Mouse (Mus musculus): ENCODE data around the gene Rpl19. TPM values are rescaled to one million over a fixed set of nuclear protein-coding genes. Genes with fewer than 3 reads are reported as not detected.

Rpl19 gene
- polyA plus RNA-seq, 1 experiment from 2014 or later, result 821 TPM

DNA sequence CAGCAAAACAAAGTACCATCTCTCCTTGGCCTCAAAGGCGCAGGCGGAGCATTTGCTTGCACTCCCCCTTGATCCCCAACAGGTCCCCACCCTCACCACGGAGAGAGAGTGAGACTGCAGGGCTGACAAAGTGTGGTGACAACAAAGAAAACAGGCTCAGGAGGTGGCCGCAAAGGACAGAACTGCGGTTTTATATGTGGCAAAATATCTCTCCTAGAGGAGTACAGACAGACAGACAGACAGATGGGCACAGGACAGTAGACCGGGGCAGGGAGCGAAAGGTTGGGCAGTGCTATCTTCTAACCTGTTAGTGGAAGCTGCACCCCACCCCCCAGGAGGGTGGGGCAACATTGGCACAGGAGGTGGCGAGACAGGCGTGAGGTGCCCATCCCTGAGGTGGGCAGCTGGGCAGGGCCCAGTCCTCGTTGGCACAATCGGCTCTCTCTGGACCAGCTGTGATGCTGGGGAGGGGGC, 25.1 kb upstream of the Rpl19 start:
- no peak for ATAC-seq
- peaks cover 32% of the 10 kb centered on the region for H3K4me1 ChIP-seq
- no peak overlapping the region for H3K27ac ChIP-seq
- H3K36me3 ChIP-seq (ENCODE audit: poor library complexity, severe bottlenecking), result peaks cover 29% of the 10 kb centered on the region
- H3K27me3 ChIP-seq, result peaks cover 15% of the 10 kb centered on the region
- no peak overlapping the region for H3K4me3 ChIP-seq
- no peak overlapping the region for H3K4me2 ChIP-seq
- no peaks in the 10 kb centered on the region for H3K9me3 ChIP-seq (replicated peaks)
- WGBS, result 35% methylated on average over 11 of the region's 11 CpGs
- no peak overlapping the region for H3K9ac ChIP-seq

DNA sequence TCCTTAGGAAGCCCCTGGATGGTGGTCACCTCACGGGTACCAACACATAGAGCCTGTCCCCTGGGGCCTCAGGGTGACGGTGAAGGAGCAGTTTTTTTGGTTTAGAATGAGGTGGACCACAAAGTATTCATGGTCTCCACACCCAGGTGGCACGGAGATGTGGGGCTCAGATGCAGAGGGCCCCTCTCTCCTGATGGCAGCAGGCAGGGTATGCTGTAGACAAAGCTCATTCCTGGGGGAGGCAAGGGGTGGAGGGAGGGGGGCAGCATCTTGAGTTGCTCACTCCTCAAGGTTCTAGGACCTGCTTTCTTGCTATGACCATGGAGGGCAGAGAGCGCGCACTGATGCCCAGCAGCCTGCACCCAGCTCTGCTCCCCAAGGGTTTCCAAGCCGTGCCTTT, 24.5 kb upstream of the Rpl19 start:
- H3K4me3 ChIP-seq, result no peak overlapping the region
- H3K4me2 ChIP-seq, result no peak overlapping the region
- H3K9me3 ChIP-seq (replicated peaks), result no peaks in the 10 kb centered on the region
- H3K27ac ChIP-seq, result no peak overlapping the region
- peaks cover 33% of the 10 kb centered on the region for H3K36me3 ChIP-seq (ENCODE audit: poor library complexity, severe bottlenecking)
- H3K9ac ChIP-seq, result 0 out of 2 replicates have a peak overlapping the region, but pooled peaks have one; percentile 3
- peaks cover 15% of the 10 kb centered on the region for H3K27me3 ChIP-seq
- ATAC-seq, result no peak
- H3K4me1 ChIP-seq, result peaks cover 32% of the 10 kb centered on the region
- 64% methylated on average over 6 of the region's 6 CpGs for WGBS

DNA sequence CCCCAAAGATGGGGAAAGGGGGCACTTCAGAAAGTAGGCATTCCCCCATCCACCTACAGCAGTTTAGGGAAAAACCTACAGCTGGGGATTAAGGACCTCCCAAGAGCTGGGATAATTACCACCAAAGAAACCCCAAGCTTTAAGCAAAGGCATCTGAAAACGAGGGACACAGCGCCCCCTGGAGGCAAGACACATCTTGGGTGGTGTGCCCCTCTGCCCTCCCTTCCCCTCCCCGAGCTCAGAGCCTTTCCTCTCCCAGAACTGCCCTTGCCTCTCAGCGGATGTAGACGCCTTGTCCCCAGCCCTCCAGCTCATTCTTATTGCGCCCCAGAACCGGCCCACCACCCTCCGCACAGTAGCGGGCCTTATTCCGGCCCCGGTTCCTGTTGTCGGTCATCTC, 23.9 kb upstream of the Rpl19 start:
- H3K36me3 ChIP-seq (ENCODE audit: poor library complexity, severe bottlenecking), result peaks cover 37% of the 10 kb centered on the region
- peak overlapping the region; percentile 25; the same call in 1 of the 2 replicates for H3K27ac ChIP-seq
- peaks cover 15% of the 10 kb centered on the region for H3K27me3 ChIP-seq
- no peaks in the 10 kb centered on the region for H3K9me3 ChIP-seq (replicated peaks)
- H3K4me3 ChIP-seq, result peak overlapping the region; percentile 18; the same call in 1 of the 2 replicates
- H3K4me2 ChIP-seq, result peak overlapping the region; percentile 37
- ATAC-seq, result peak; percentile 13; the same call in 1 of the 2 replicates
- H3K4me1 ChIP-seq, result peaks cover 32% of the 10 kb centered on the region
- 10% methylated on average over 12 of the region's 12 CpGs for WGBS
- peak overlapping the region; percentile 3; the same call in 1 of the 2 replicates for H3K9ac ChIP-seq

DNA sequence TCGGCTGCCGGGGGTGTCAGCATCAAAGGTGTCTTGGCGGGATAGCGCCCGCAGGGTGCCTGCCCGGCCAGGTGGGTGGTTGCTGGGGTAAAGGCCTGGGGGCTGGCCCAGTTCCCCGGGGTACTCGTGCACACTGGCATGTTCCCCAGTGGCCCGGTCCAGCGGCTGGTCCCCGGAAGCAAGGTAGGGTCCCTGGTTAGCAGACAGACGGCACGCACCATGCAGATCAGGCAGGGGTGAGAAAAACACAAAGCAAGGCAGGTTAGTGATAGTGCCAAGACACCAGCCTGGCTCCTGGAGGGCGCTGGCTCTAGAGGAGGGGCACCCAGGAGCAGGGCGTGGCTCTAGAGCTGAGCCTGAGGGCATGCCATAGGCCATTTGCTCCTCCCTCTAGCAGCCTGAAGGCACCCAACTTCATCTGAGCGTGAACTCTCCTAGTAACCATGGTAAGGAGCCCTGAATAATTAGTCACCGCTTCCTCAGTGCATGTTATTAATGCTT, 23.3 kb upstream of the Rpl19 start:
- H3K4me2 ChIP-seq, result peak overlapping the region; percentile 37
- H3K36me3 ChIP-seq (ENCODE audit: poor library complexity, severe bottlenecking), result peaks cover 43% of the 10 kb centered on the region
- peak overlapping the region; percentile 18; the same call in 1 of the 2 replicates for H3K4me3 ChIP-seq
- H3K27me3 ChIP-seq, result peaks cover 15% of the 10 kb centered on the region
- H3K27ac ChIP-seq, result peak overlapping the region; percentile 25; the same call in 1 of the 2 replicates
- ATAC-seq, result peak; percentile 23; the same call in 1 of the 2 replicates
- 0 out of 2 replicates have a peak overlapping the region, but pooled peaks have one; percentile 34 for H3K9ac ChIP-seq
- 38% methylated on average over 16 of the region's 17 CpGs for WGBS
- H3K4me1 ChIP-seq, result peaks cover 32% of the 10 kb centered on the region
- H3K9me3 ChIP-seq (replicated peaks), result no peaks in the 10 kb centered on the region

DNA sequence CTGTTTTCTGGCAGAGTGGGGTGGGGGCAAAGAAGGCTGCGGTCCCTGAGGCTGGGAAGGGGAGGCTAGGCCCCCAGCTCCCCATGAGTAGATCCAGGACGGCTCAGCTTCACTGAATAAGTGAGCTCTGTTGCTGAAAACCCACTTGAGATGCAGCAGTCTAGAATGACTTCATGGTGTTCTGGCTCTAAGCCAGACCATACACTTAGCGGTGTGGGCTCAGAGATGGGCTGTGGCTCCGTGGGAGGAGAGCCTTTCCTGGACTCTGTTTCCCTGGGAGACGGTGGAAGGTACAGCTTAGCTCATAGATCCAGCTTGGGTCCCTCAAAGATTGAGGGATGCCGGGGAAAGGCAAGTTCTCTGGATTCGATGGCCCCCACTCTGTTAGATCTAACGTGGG, 22.3 kb upstream of the Rpl19 start:
- 63% methylated on average over 8 of the region's 8 CpGs for WGBS

DNA sequence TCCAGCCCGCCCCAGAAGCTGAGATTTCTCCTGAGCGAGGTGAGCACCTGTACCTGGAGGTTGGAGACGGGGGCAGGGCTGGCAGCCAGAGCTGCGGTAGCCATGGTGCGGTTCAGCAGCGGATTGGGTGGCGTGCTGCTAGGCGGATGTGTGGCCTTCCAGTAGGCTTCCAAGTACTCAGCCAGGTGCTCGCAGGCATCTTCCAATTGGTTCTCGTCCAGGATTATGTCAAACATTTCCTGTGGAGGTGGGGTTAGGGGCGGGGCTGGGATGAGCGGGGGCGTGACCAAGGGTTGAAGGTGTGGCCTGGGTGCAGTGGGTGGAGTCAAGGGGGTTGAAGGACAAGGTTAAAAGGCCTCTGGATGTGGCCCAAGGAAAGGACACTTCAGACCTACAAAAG, 21.4 kb upstream of the Rpl19 start:
- Histone ChIP-seq H3K27ac (no peak overlapping the region), H3K27me3 (peaks cover 15% of the 10 kb centered on the region; the same call in 1 of the 2 replicates), H3K9me3 (replicated peaks) (no peaks in the 10 kb centered on the region), H3K4me3 (no peak overlapping the region), H3K4me1 (peaks cover 32% of the 10 kb centered on the region), H3K4me2 (no peak overlapping the region), H3K9ac (no peak overlapping the region), H3K36me3 (ENCODE audit: poor library complexity, severe bottlenecking) (peaks cover 62% of the 10 kb centered on the region)
- ATAC-seq, result no peak
- 54% methylated on average over 13 of the region's 13 CpGs for WGBS

More for the DNA sequence above, 22.3 kb upstream of the Rpl19 start:
- Histone ChIP-seq H3K4me3 (no peak overlapping the region), H3K27ac (peak overlapping the region; percentile 33), H3K27me3 (peaks cover 15% of the 10 kb centered on the region), H3K4me1 (peaks cover 32% of the 10 kb centered on the region), H3K9me3 (replicated peaks) (no peaks in the 10 kb centered on the region), H3K36me3 (ENCODE audit: poor library complexity, severe bottlenecking) (peaks cover 52% of the 10 kb centered on the region), H3K4me2 (no peak overlapping the region), H3K9ac (no peak overlapping the region)
- no peak for ATAC-seq

DNA sequence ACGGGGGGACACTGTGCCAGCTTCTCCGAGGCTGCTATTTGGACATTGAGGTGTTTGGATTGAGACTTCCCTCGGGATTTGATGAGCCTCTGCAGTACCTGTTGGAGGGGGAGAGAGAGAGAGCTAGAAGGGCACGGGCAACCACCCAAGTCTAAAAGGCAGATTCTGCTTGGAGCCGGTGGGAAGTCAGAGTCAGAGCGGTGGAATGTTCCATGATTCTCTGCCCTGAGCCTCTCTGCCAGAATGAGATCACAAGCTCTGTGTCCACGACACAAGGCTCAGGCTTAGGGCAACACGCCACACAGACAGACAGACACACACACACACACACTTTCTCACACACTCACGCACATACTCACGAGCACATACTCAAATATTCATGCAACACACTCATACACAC, 20.8 kb upstream of the Rpl19 start:
- H3K4me1 ChIP-seq, result peaks cover 32% of the 10 kb centered on the region
- H3K9ac ChIP-seq, result no peak overlapping the region
- no peaks in the 10 kb centered on the region for H3K9me3 ChIP-seq (replicated peaks)
- H3K27me3 ChIP-seq, result peaks cover 10% of the 10 kb centered on the region; the same call in 1 of the 2 replicates
- ATAC-seq, result no peak
- H3K4me2 ChIP-seq, result no peak overlapping the region
- 90% methylated on average over 10 of the region's 10 CpGs for WGBS
- H3K27ac ChIP-seq, result no peak overlapping the region
- H3K36me3 ChIP-seq (ENCODE audit: poor library complexity, severe bottlenecking), result peaks cover 68% of the 10 kb centered on the region
- H3K4me3 ChIP-seq, result no peak overlapping the region

DNA sequence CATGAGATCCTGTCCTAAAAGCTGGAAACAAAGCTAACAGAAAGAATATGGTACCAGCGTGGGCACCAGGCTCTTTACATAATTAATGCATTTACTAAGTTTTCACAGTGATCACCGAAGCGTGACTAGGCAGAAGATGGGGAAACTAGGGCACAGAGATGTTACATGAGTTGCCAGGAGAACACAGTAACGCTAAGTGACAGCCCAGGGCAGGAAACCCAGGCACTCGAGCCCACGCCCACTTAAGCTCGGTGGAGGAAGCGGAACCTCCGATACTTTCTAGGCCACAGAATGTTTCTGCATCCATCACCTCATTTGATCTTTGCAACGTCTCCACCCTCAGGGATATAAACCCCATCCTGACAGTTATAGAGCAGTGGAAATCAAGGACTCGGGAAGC, 18.4 kb upstream of the Rpl19 start:
- Histone ChIP-seq H3K36me3 (ENCODE audit: poor library complexity, severe bottlenecking) (peaks cover 83% of the 10 kb centered on the region), H3K9me3 (replicated peaks) (no peaks in the 10 kb centered on the region), H3K27me3 (no peaks in the 10 kb centered on the region), H3K4me3 (no peak overlapping the region), H3K4me1 (peaks cover 13% of the 10 kb centered on the region), H3K4me2 (no peak overlapping the region), H3K27ac (no peak overlapping the region), H3K9ac (no peak overlapping the region)
- 85% methylated on average over 11 of the region's 11 CpGs for WGBS
- ATAC-seq, result no peak

DNA sequence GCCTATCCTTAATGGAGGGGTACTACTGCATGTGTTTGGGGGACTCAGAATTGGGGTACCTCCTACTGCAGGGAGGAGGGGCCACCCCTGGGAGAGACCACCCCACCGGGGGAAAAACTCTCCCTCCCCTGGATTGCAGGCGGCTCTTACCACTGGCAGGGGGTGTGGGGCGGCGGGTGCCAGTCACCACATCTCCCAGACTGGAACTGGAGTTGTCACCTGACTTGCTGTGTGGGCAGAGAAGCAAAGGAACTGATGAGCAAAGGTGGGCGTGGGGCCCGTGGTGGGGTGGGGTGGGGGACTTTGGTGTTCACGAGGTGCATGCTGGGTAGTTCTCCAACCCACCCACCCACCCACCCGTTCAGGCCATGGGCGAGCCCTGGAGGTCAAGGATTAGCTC, 14.8 kb upstream of the Rpl19 start:
- no peaks in the 10 kb centered on the region for H3K27me3 ChIP-seq
- no peak overlapping the region for H3K4me3 ChIP-seq
- H3K4me2 ChIP-seq, result no peak overlapping the region
- H3K4me1 ChIP-seq, result no peaks in the 10 kb centered on the region
- no peak overlapping the region for H3K27ac ChIP-seq
- H3K36me3 ChIP-seq (ENCODE audit: poor library complexity, severe bottlenecking), result peaks cover 89% of the 10 kb centered on the region
- H3K9ac ChIP-seq, result no peak overlapping the region
- H3K9me3 ChIP-seq (replicated peaks), result no peaks in the 10 kb centered on the region
- WGBS, result 69% methylated on average over 9 of the region's 9 CpGs
- no peak for ATAC-seq

DNA sequence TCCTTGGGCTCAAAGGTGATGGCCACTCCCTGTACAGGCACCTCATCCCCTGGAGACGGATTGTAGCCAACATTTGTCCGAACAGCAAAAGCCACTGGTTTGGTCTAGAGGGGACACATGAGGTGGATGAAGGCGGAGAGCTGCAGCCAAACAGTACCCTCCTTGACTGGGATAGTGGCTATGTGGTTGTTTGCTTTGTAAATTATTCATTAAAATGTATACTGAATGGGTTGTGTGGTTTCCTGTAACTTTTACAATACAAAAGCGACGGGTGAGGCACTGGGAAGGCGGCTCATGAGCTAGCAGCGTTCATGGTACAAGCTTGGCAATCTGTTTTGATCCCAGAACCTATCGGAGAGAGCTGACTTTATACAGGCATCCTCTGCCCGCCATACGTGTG, 13.7 kb upstream of the Rpl19 start:
- Histone ChIP-seq H3K36me3 (ENCODE audit: poor library complexity, severe bottlenecking) (peaks cover 91% of the 10 kb centered on the region), H3K27ac (no peak overlapping the region)
- 88% methylated on average over 10 of the region's 10 CpGs for WGBS

DNA sequence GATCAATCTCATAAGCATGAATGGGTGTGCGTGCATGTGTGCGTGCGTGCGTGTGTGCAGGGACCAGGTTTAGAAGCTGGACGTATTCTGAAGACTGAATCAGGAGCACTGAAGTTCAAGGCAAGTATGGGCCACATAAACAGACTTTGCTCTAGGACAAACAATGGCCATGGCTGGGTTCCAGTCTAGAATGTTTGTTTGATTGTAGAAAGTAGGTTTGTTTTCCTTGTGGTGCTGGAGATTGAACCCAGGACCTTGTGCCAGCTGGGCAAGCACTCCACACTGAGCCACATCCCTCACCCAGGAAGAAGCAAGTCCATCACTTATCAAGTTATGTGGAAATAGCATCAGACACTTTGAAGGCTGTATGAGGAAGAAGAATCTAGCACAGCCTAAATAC, 10.3 kb upstream of the Rpl19 start:
- no peaks in the 10 kb centered on the region for H3K9me3 ChIP-seq (replicated peaks)
- no peak overlapping the region for H3K4me3 ChIP-seq
- no peak for ATAC-seq
- H3K4me2 ChIP-seq, result no peak overlapping the region
- no peaks in the 10 kb centered on the region for H3K27me3 ChIP-seq
- WGBS, result 93% methylated on average over 5 of the region's 5 CpGs
- H3K27ac ChIP-seq, result no peak overlapping the region
- H3K36me3 ChIP-seq (ENCODE audit: poor library complexity, severe bottlenecking), result peaks cover 69% of the 10 kb centered on the region
- peaks cover 32% of the 10 kb centered on the region for H3K4me1 ChIP-seq
- no peak overlapping the region for H3K9ac ChIP-seq

More for the DNA sequence above, 13.7 kb upstream of the Rpl19 start:
- Histone ChIP-seq H3K4me1 (no peaks in the 10 kb centered on the region), H3K9ac (no peak overlapping the region), H3K4me3 (no peak overlapping the region), H3K27me3 (no peaks in the 10 kb centered on the region), H3K9me3 (replicated peaks) (no peaks in the 10 kb centered on the region), H3K4me2 (no peak overlapping the region)
- no peak for ATAC-seq

DNA sequence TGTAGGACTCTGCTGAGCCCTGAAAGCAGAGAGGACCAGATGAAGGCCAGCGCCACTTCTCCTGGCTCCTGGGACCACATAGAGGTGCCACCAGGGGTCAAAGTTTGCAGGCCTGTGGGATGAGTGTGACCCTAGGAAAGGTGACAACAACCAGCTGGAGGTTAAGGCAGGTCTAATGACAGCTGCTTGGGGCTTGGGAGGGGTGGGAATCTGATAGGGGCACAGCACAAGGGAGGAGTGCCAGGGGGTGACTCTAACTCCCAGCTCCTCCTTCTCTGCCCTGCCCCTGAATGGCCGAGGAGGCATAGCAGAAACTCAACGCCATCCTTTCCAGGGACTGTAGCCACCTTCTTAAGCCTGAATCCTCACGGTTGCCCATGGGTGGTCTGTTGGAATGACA, 9.7 kb upstream of the Rpl19 start:
- WGBS, result 85% methylated on average over 4 of the region's 4 CpGs
- Histone ChIP-seq H3K9ac (no peak overlapping the region), H3K27me3 (no peaks in the 10 kb centered on the region)

DNA sequence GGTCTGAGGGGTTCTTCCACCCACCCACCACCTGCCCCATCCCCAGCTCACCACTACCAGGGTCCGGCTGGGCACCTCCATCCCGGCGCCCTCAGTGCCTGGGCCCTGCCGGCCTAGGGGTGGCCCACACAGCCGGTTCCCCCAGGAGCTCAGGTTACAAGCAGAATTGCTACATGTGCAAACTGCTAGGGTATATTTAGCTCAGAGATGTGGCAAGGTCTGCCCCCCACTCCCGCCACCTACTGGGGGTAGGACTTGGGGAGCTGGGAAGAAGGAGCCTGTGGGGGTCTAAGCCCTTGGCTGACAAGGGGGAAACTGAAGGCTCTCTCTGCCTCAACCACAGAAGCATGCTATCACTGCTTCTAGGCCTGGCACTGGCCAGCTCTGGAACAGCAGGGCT, 8.3 kb upstream of the Rpl19 start:
- Histone ChIP-seq H3K9me3 (replicated peaks) (no peaks in the 10 kb centered on the region), H3K27me3 (no peaks in the 10 kb centered on the region), H3K4me2 (no peak overlapping the region), H3K27ac (0 out of 2 replicates have a peak overlapping the region, but pooled peaks have one; percentile 88), H3K36me3 (ENCODE audit: poor library complexity, severe bottlenecking) (peaks cover 54% of the 10 kb centered on the region), H3K9ac (peak overlapping the region; percentile 30; the same call in 1 of the 2 replicates), H3K4me1 (peaks cover 46% of the 10 kb centered on the region), H3K4me3 (no peak overlapping the region)
- ATAC-seq, result no peak
- WGBS, result 67% methylated on average over 6 of the region's 6 CpGs

More for the DNA sequence above, 9.7 kb upstream of the Rpl19 start:
- Histone ChIP-seq H3K4me2 (no peak overlapping the region), H3K36me3 (ENCODE audit: poor library complexity, severe bottlenecking) (peaks cover 62% of the 10 kb centered on the region), H3K4me3 (no peak overlapping the region), H3K9me3 (replicated peaks) (no peaks in the 10 kb centered on the region), H3K27ac (no peak overlapping the region), H3K4me1 (peaks cover 39% of the 10 kb centered on the region)
- ATAC-seq, result no peak
